Mouse (Mus musculus): ENCODE measurements around the gene Upk1a.

- TF ChIP-seq EP300 (IDR thresholded peaks at IDR 0.05; ENCODE audit: insufficient read depth, low read depth, low read length) (no peak), CTCF (IDR thresholded peaks at IDR 0.05) (no peak), POLR2A (IDR thresholded peaks at IDR 0.05; ENCODE audit: insufficient read depth, low read depth, low read length) (no peak)
Observed at GRCm38 (mm10) chr7:30596093-30596492, 16.6 kb downstream of the Upk1a start.

Data from heart, adult 2 months (tissue).